Mouse (Mus musculus) midbrain, embryonic 12.5 days (tissue): ENCODE results near the gene Dnpep. TPM values are rescaled to one million over a fixed set of nuclear protein-coding genes. Genes with fewer than 3 reads are reported as not detected.
A peak's percentile ranks its signal among the peaks of the same experiment; 100 is the strongest.

Experiments used
- ATAC-seq: fragments of 200-750 bp; cut with Nextera tagmentation; 2 replicates; pipeline ENCODE4 v1.8.0; 2017; ENCODE audit warnings: low read depth, moderate TSS enrichment, moderate library complexity; ENCODE audit not compliant: low FRiP score
- H3K27ac ChIP-seq: fragments of 300-500 bp; sonication (generic); replicated peaks from 2 replicates; pipeline ENCODE4 v1.5.1; 2016; ENCODE audit warnings: mild to moderate bottlenecking
- H3K27me3 ChIP-seq: fragments of 300-500 bp; sonication (generic); 2 replicates; pipeline ENCODE4 v1.6.1; 2016; ENCODE audit warnings: mild to moderate bottlenecking
- H3K36me3 ChIP-seq: fragments of 300-500 bp; sonication (generic); 2 replicates; pipeline ENCODE4 v1.6.1; 2016
- H3K4me1 ChIP-seq: fragments of 300-500 bp; sonication (generic); 2 replicates; pipeline ENCODE4 v1.6.1; 2016
- H3K4me2 ChIP-seq: fragments of 300-500 bp; sonication (generic); replicated peaks from 2 replicates; pipeline ENCODE4 v1.6.1; 2016; ENCODE audit warnings: mild to moderate bottlenecking, moderate library complexity
- H3K4me3 ChIP-seq: fragments of 300-500 bp; sonication (generic); 2 replicates; pipeline ENCODE4 v1.5.1; 2016; ENCODE audit warnings: mild to moderate bottlenecking
- H3K9ac ChIP-seq: fragments of 300-500 bp; sonication (generic); replicated peaks from 2 replicates; pipeline ENCODE4 v1.6.1; 2016; ENCODE audit warnings: mild to moderate bottlenecking, moderate library complexity
- H3K9me3 ChIP-seq: fragments of 300-500 bp; sonication (generic); 2 replicates; pipeline ENCODE4 v1.6.1; 2016; ENCODE audit warnings: mild to moderate bottlenecking
- WGBS: fragments of 180-500 bp; shearing (Covaris S2); methylation state at CpG from one replicate; pipeline ENCODE4 v1.1.7; 2016; 5-methylcytosine and 5-hydroxymethylcytosine counted together
- polyA plus RNA-seq: library from polyadenylated mRNA; unstranded; fragments of >200 nt; fragmentation: Nextera tagmentation; extraction: Ambion mirVana; gene quantifications from 2 replicates; pipeline ENCODE4 v1.2.1, GENCODE M21; 2016

Dnpep gene
- polyA plus RNA-seq, 1 experiment from 2014 or later = 176 TPM

GRCm38 (mm10) chr1:75318736-75319135 is 946 bp upstream of the Dnpep start:
- no peaks in the 10 kb centered on the region for H3K9me3 ChIP-seq
- no peak overlapping the region for H3K9ac ChIP-seq
- peaks cover 14% of the 10 kb centered on the region for H3K36me3 ChIP-seq
- no peak overlapping the region for H3K4me2 ChIP-seq
- peaks cover 8% of the 10 kb centered on the region for H3K4me1 ChIP-seq
- H3K27me3 ChIP-seq = no peaks in the 10 kb centered on the region
- ATAC-seq = no peak
- H3K4me3 ChIP-seq = no peak overlapping the region
- H3K27ac ChIP-seq = no peak overlapping the region
- 94% methylated on average over 4 of the region's 4 CpGs for WGBS

DNA sequence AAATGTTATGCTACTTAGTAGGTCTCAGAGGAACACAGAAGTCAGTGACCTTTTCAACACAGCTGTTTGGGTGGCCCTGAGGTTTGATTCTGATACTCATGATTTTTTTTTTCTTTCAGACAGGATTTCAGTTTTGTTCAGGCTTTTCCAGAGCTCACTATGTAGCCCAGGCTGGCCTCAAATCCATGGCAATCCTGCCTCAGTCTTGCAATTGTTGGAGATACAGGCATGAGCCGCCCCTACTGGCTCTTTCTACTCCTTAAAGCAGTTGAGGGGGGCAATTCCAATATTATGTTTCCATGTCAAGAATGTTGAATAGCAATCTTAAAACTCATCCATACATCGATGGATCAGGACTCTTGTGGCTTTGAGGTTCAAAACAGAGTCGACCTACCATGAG is 511 bp upstream of the Dnpep start:
- no peak for ATAC-seq
- Histone ChIP-seq H3K4me2 (peak overlapping the region; percentile 42), H3K9me3 (no peaks in the 10 kb centered on the region), H3K27me3 (no peaks in the 10 kb centered on the region), H3K36me3 (peaks cover 19% of the 10 kb centered on the region), H3K9ac (no peak overlapping the region), H3K27ac (peak overlapping the region; percentile 58), H3K4me3 (peak overlapping the region; percentile 28), H3K4me1 (peaks cover 8% of the 10 kb centered on the region)
- 73% methylated on average over 3 of the region's 3 CpGs for WGBS

GRCm38 (mm10) chr1:75316861-75317240 is 939 bp downstream of the Dnpep start:
- H3K36me3 ChIP-seq = peaks cover 33% of the 10 kb centered on the region
- under 1% methylated on average over 20 of the region's 20 CpGs for WGBS
- H3K27me3 ChIP-seq = no peaks in the 10 kb centered on the region
- H3K4me2 ChIP-seq = peak overlapping the region; percentile 72
- peak overlapping the region; percentile 71 for H3K4me3 ChIP-seq
- H3K9ac ChIP-seq = peak overlapping the region; percentile 65
- peak; percentile 55 for ATAC-seq
- H3K4me1 ChIP-seq = peaks cover 8% of the 10 kb centered on the region
- H3K9me3 ChIP-seq = no peaks in the 10 kb centered on the region
- peak overlapping the region; percentile 89 for H3K27ac ChIP-seq

- peak overlapping the region; percentile 72 for H3K4me2 ChIP-seq
- peaks cover 45% of the 10 kb centered on the region for H3K36me3 ChIP-seq
- WGBS = 90% methylated on average over 29 of the region's 29 CpGs
- no peaks in the 10 kb centered on the region for H3K27me3 ChIP-seq
- peak overlapping the region; percentile 65 for H3K9ac ChIP-seq
- no peaks in the 10 kb centered on the region for H3K9me3 ChIP-seq
- peaks cover 8% of the 10 kb centered on the region for H3K4me1 ChIP-seq
- H3K27ac ChIP-seq = no peak overlapping the region
- peak overlapping the region; percentile 71 for H3K4me3 ChIP-seq
- no peak for ATAC-seq
Measured at GRCm38 (mm10) chr1:75315456-75316365, 2.1 kb downstream of the Dnpep start.

DNA sequence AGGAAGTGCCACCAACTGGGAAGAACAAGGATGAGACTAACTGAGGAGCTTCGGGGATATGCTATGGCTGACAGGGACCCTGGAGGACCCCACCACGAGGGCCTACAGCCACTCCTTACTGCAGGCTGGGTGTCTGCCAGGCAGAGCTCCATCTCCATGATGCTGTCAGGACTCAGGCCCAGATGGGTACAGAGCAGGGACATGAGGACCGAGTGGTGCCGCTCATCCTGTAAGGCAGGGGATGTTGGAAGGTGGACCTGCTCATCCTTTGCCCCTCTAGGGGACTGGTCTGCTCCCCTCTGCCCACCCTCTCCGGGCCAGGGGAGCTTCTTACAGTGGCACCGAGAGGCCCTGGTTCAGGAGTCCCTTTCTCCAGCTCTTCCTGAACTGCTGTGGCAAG is 2.8 kb downstream of the Dnpep start:
- H3K4me3 ChIP-seq = no peak overlapping the region
- WGBS = 95% methylated on average over 6 of the region's 6 CpGs
- H3K9ac ChIP-seq = no peak overlapping the region
- no peaks in the 10 kb centered on the region for H3K27me3 ChIP-seq
- no peaks in the 10 kb centered on the region for H3K9me3 ChIP-seq
- peaks cover 52% of the 10 kb centered on the region for H3K36me3 ChIP-seq
- no peak overlapping the region for H3K27ac ChIP-seq
- peaks cover 8% of the 10 kb centered on the region for H3K4me1 ChIP-seq
- no peak for ATAC-seq
- no peak overlapping the region for H3K4me2 ChIP-seq

GRCm38 (mm10) chr1:75311694-75312093 is 6.1 kb downstream of the Dnpep start:
- WGBS = 96% methylated on average over 6 of the region's 6 CpGs
- H3K4me3 ChIP-seq = no peak overlapping the region

GRCm38 (mm10) chr1:75304662-75305061 is 13.1 kb downstream of the Dnpep start:
- Histone ChIP-seq H3K9ac (no peak overlapping the region), H3K27me3 (no peaks in the 10 kb centered on the region), H3K4me1 (no peaks in the 10 kb centered on the region), H3K9me3 (no peaks in the 10 kb centered on the region), H3K36me3 (peaks cover 26% of the 10 kb centered on the region), H3K4me3 (no peak overlapping the region), H3K27ac (no peak overlapping the region), H3K4me2 (no peak overlapping the region)
- 83% methylated on average over 2 of the region's 2 CpGs for WGBS
- ATAC-seq = no peak

More at GRCm38 (mm10) chr1:75311694-75312093, 6.1 kb downstream of the Dnpep start:
- ATAC-seq = no peak
- Histone ChIP-seq H3K4me2 (no peak overlapping the region), H3K9ac (no peak overlapping the region), H3K9me3 (no peaks in the 10 kb centered on the region), H3K4me1 (peaks cover 8% of the 10 kb centered on the region), H3K36me3 (peaks cover 81% of the 10 kb centered on the region), H3K27me3 (no peaks in the 10 kb centered on the region), H3K27ac (no peak overlapping the region)

GRCm38 (mm10) chr1:75294294-75294693 is 23.5 kb downstream of the Dnpep start:
- no peaks in the 10 kb centered on the region for H3K9me3 ChIP-seq
- no peak for ATAC-seq
- H3K4me1 ChIP-seq = peaks cover 12% of the 10 kb centered on the region
- H3K27ac ChIP-seq = no peak overlapping the region
- H3K27me3 ChIP-seq = no peaks in the 10 kb centered on the region
- WGBS = 80% methylated on average over 5 of the region's 5 CpGs
- no peaks in the 10 kb centered on the region for H3K36me3 ChIP-seq
- H3K4me3 ChIP-seq = no peak overlapping the region
- H3K9ac ChIP-seq = no peak overlapping the region
- H3K4me2 ChIP-seq = no peak overlapping the region

- Histone ChIP-seq H3K36me3 (no peaks in the 10 kb centered on the region), H3K27me3 (no peaks in the 10 kb centered on the region; the same call in 1 of the 2 replicates), H3K4me3 (no peak overlapping the region), H3K27ac (no peak overlapping the region; the same call in 1 of the 2 replicates), H3K9me3 (no peaks in the 10 kb centered on the region), H3K4me2 (no peak overlapping the region), H3K9ac (no peak overlapping the region), H3K4me1 (peaks cover 22% of the 10 kb centered on the region)
- no peak for ATAC-seq
- WGBS = 85% methylated on average over 5 of the region's 5 CpGs
Measured at GRCm38 (mm10) chr1:75293331-75293701, 24.5 kb downstream of the Dnpep start.

- Histone ChIP-seq H3K4me2 (no peak overlapping the region), H3K9ac (no peak overlapping the region), H3K9me3 (no peaks in the 10 kb centered on the region), H3K4me1 (peaks cover 27% of the 10 kb centered on the region), H3K4me3 (no peak overlapping the region), H3K27me3 (no peaks in the 10 kb centered on the region; the same call in 1 of the 2 replicates), H3K36me3 (no peaks in the 10 kb centered on the region), H3K27ac (no peak overlapping the region; the same call in 1 of the 2 replicates)
- ATAC-seq = no peak
- WGBS = 59% methylated on average over 12 of the region's 12 CpGs
Measured at GRCm38 (mm10) chr1:75292476-75293330, 25.1 kb downstream of the Dnpep start.

DNA sequence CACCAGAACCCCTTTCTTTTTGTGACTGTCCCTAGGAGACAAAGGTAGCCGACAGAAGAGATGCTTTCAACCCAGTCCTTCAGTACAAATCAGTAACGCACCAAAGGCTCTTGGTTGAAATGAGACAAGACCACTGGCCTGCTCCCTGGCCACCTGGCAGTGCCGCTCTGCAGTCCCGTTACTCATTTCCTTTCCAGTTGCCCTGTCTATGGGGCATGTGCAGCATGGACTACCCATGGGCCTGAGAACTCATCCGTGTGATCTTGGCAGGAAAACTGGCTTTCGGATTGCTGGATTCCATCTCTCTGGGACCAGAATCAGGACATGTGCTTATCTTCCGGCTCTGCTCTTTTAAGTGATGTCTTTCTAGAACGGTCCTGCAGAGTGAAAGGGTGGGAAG is 26.5 kb downstream of the Dnpep start:
- no peak overlapping the region for H3K4me3 ChIP-seq
- no peak overlapping the region for H3K4me2 ChIP-seq
- WGBS = 87% methylated on average over 8 of the region's 8 CpGs
- ATAC-seq = no peak
- no peak overlapping the region for H3K27ac ChIP-seq
- H3K9ac ChIP-seq = no peak overlapping the region
- H3K9me3 ChIP-seq = no peaks in the 10 kb centered on the region
- H3K27me3 ChIP-seq = no peaks in the 10 kb centered on the region; the same call in 1 of the 2 replicates
- no peaks in the 10 kb centered on the region for H3K36me3 ChIP-seq
- H3K4me1 ChIP-seq = peaks cover 27% of the 10 kb centered on the region

DNA sequence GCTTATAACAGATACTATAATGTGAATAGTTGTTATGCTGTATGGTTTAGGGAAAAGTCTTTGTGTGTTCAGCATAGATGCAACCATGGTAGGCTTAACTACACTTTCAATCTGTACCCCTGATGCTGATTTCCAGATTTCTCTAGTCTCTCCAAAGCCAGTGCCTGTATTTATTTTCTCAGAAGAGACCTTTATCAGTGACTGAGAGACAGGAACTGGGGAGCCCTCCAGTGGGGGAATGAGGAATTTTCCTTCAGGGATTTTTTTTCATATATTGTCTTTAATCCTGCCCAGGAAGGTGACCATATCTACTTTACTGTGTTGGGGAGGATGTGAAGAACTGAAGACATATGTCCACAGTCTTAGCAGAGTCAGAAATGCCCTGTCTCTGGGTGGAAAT is 27.2 kb downstream of the Dnpep start:
- no peak for ATAC-seq
- no peaks in the 10 kb centered on the region for H3K36me3 ChIP-seq
- no peak overlapping the region for H3K4me2 ChIP-seq
- H3K9me3 ChIP-seq = no peaks in the 10 kb centered on the region
- H3K27me3 ChIP-seq = no peaks in the 10 kb centered on the region; the same call in 1 of the 2 replicates
- H3K4me1 ChIP-seq = peaks cover 27% of the 10 kb centered on the region
- peak overlapping the region; percentile 89 for H3K27ac ChIP-seq
- H3K4me3 ChIP-seq = no peak overlapping the region
- no peak overlapping the region for H3K9ac ChIP-seq
